Mouse (Mus musculus): ENCODE results near the gene Helb.

DNA sequence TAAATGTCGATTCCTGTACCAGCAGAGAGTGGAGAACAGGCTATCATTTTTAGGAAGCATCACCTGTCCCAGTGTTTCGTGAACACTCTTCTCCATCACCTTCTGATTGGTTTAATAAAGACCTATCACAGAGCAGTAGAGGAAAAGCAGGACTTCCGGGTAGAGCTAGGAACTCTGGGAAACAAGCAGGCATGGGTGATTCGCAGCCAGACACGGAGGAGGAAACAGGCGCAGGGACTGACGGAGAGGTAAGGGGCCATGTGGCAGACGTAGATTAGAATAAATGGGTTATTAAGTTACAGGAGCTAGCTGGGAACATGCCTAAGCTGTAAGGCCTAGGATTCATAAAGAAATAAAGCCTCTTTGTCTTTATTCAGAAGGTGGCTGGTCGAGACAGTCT is 47.7 kb upstream of the Helb start:
- TF ChIP-seq CTCF (conservative IDR thresholded peaks at IDR 0.05; ENCODE audit: insufficient read depth, insufficient read length, low read depth, low read length), result no peak
- no peak for TF ChIP-seq POLR2A (IDR thresholded peaks at IDR 0.05; ENCODE audit: low read depth, low read length)
